16 mouse cellular contexts compared by ENCODE assay signal in the genomic region with DNA sequence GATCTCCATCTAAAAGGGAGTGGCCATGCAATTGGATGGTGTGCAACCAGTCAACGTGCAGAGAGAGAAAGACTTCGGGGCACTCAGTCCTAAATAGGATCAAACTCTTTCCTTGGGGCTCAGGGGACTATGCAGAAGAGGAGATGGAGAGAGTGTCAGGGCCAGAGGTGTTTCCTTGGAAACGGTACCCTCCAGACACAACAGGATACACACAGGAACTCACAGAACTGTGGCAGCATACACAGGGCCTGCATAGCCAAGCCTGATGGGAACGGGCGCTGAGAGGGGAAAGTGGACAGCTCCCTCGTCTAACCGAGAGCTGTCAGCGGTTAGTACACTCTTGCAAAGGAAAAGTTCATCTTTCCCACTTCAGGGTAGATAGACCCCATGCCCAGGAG. TPM values are rescaled to one million over a fixed set of nuclear protein-coding genes. Genes with fewer than 3 reads are reported as not detected.
DNase-seq lines count a peak whose midpoint lies in the region; ATAC-seq and TF ChIP-seq lines count a peak whose summit lies in the region.
"Had no signal": no experiment of that assay in that cellular context is flagged by ENCODE, and none has a peak within 500 bp of the region (broad histone marks: within the 10 kb centered on the region; RNA-seq: fewer than 3 reads in every experiment).

No protein-coding gene starts in this region.

- TF ChIP-seq CTCF in cerebellum, adult 2 months (IDR thresholded peaks at IDR 0.05; ENCODE audit: borderline replicate concordance, insufficient read depth, low read depth, low read length) = no peak
- no peak for TF ChIP-seq CTCF in stomach, postnatal 0 days (IDR thresholded peaks at IDR 0.05; ENCODE audit: low read depth)

- no peak for DNase-seq in cerebellum, adult 2 months
- DNase-seq in cerebellum, adult 18-20 months = no peak
- no peak for DNase-seq in kidney, adult 18-20 months
- DNase-seq in lung, adult 18-20 months = no peak
- no peak for DNase-seq in stomach, postnatal 0 days (ENCODE audit: low spot score)
- DNase-seq in ovary, adult 18-20 months (ENCODE audit: low spot score) = no peak
- DNase-seq: left cerebral cortex, postnatal 4 days; retina, postnatal 1 day; thymus, postnatal 25 days had no signal

- no peaks in the 10 kb centered on the region for H3K27me3 ChIP-seq in cerebellum, adult 2 months (ENCODE audit: control insufficient read depth, insufficient read depth, low read length)
- H3K27me3 ChIP-seq in kidney, embryonic 16.5 days (ENCODE audit: insufficient read depth, low read length) = no peaks in the 10 kb centered on the region
- H3K27me3 ChIP-seq in lung, embryonic 16.5 days (ENCODE audit: control insufficient read depth, insufficient read depth, low read depth, low read length) = no peaks in the 10 kb centered on the region
- no peaks in the 10 kb centered on the region for H3K27me3 ChIP-seq in stomach, postnatal 0 days (ENCODE audit: control insufficient read depth, insufficient read depth, low read length)
- H3K27me3 ChIP-seq: embryonic facial prominence, embryonic 15.5 days; neural tube, embryonic 15.5 days; stomach, embryonic 15.5 days had no signal

- no peaks in the 10 kb centered on the region for H3K9me3 ChIP-seq in kidney, embryonic 16.5 days (ENCODE audit: low read length)
- no peaks in the 10 kb centered on the region for H3K9me3 ChIP-seq in lung, embryonic 16.5 days (ENCODE audit: control insufficient read depth, low read length)
- H3K9me3 ChIP-seq in stomach, postnatal 0 days (ENCODE audit: control insufficient read depth, low read length) = no peaks in the 10 kb centered on the region
- H3K9me3 ChIP-seq: embryonic facial prominence, embryonic 15.5 days; neural tube, embryonic 15.5 days; stomach, embryonic 15.5 days had no signal

- no peak for ATAC-seq in kidney, embryonic 16.5 days (ENCODE audit: low FRiP score, low TSS enrichment)
- ATAC-seq in lung, embryonic 16.5 days (ENCODE audit: low read depth) = peak; percentile 13; the same call in 1 of the 2 replicates
- no peak for ATAC-seq in stomach, postnatal 0 days (ENCODE audit: low FRiP score, low TSS enrichment)

- no peak overlapping the region for H3K4me2 ChIP-seq in kidney, embryonic 16.5 days (replicated peaks; ENCODE audit: low read depth, low read length)
- no peak overlapping the region for H3K4me2 ChIP-seq in lung, embryonic 16.5 days (ENCODE audit: low read depth, low read length)
- no peak overlapping the region for H3K4me2 ChIP-seq in stomach, postnatal 0 days (replicated peaks; ENCODE audit: low read depth)
- H3K4me2 ChIP-seq: embryonic facial prominence, embryonic 15.5 days; hindbrain, embryonic 14.5 days; midbrain, embryonic 11.5 days; neural tube, embryonic 15.5 days; stomach, embryonic 15.5 days had no signal

- H3K27ac ChIP-seq in cerebellum, adult 2 months (ENCODE audit: insufficient read depth, low read length) = 0 out of 2 replicates have a peak overlapping the region, but pooled peaks have one; percentile 13
- H3K27ac ChIP-seq in kidney, embryonic 16.5 days (ENCODE audit: low read length) = peak overlapping the region; percentile 52; the same call in 1 of the 2 replicates
- peak overlapping the region; percentile 81 for H3K27ac ChIP-seq in lung, embryonic 16.5 days (ENCODE audit: low read length)
- peak overlapping the region; percentile 40; the same call in 1 of the 2 replicates for H3K27ac ChIP-seq in stomach, postnatal 0 days (replicated peaks)
- H3K27ac ChIP-seq: hindbrain, embryonic 14.5 days; neural tube, embryonic 15.5 days; stomach, embryonic 15.5 days had no signal

- no peak for TF ChIP-seq EP300 in stomach, postnatal 0 days (optimal IDR thresholded peaks at IDR 0.05)

- H3K36me3 ChIP-seq in kidney, embryonic 16.5 days (ENCODE audit: insufficient read depth, low read length) = no peaks in the 10 kb centered on the region
- no peaks in the 10 kb centered on the region for H3K36me3 ChIP-seq in lung, embryonic 16.5 days (ENCODE audit: control insufficient read depth, insufficient read depth, low read length)
- H3K36me3 ChIP-seq in stomach, postnatal 0 days (ENCODE audit: control insufficient read depth, insufficient read depth, low read length) = no peaks in the 10 kb centered on the region
- H3K36me3 ChIP-seq: embryonic facial prominence, embryonic 15.5 days; neural tube, embryonic 15.5 days; stomach, embryonic 15.5 days had no signal

- WGBS in cerebellum, adult 2 months = 74% methylated on average over 8 of the region's 8 CpGs
- 62% methylated on average over 8 of the region's 8 CpGs for WGBS in kidney, embryonic 16.5 days
- WGBS in lung, embryonic 16.5 days = 55% methylated on average over 8 of the region's 8 CpGs
- 73% methylated on average over 8 of the region's 8 CpGs for WGBS in stomach, postnatal 0 days

- no peaks in the 10 kb centered on the region for H3K4me1 ChIP-seq in cerebellum, adult 2 months (ENCODE audit: control insufficient read depth, insufficient read depth, low read length)
- H3K4me1 ChIP-seq in kidney, embryonic 16.5 days (ENCODE audit: insufficient read depth, low read length) = peaks cover 19% of the 10 kb centered on the region
- H3K4me1 ChIP-seq in lung, embryonic 16.5 days (replicated peaks; ENCODE audit: control insufficient read depth, insufficient read depth, low read length) = peaks cover 14% of the 10 kb centered on the region
- peaks cover 14% of the 10 kb centered on the region; the same call in 1 of the 2 replicates for H3K4me1 ChIP-seq in stomach, postnatal 0 days (replicated peaks; ENCODE audit: control insufficient read depth, insufficient read depth)

- H3K9ac ChIP-seq in kidney, embryonic 16.5 days (replicated peaks; ENCODE audit: low read length) = no peak overlapping the region
- H3K9ac ChIP-seq in lung, embryonic 16.5 days (ENCODE audit: low read length) = no peak overlapping the region
- no peak overlapping the region for H3K9ac ChIP-seq in stomach, postnatal 0 days (ENCODE audit: low read length)
- H3K9ac ChIP-seq: embryonic facial prominence, embryonic 15.5 days; hindbrain, embryonic 14.5 days; neural tube, embryonic 15.5 days; stomach, embryonic 15.5 days had no signal

- TF ChIP-seq POLR2A in cerebellum, adult 2 months (IDR thresholded peaks at IDR 0.05; ENCODE audit: borderline replicate concordance, insufficient read depth, low read length) = no peak

- no peak overlapping the region for H3K4me3 ChIP-seq in cerebellum, adult 2 months (replicated peaks; ENCODE audit: insufficient read depth, low read depth, low read length)
- H3K4me3 ChIP-seq in kidney, embryonic 16.5 days (ENCODE audit: low read length) = no peak overlapping the region
- no peak overlapping the region for H3K4me3 ChIP-seq in lung, embryonic 16.5 days (ENCODE audit: low read length)
- no peak overlapping the region for H3K4me3 ChIP-seq in stomach, postnatal 0 days (ENCODE audit: low read depth, low read length)
- H3K4me3 ChIP-seq: embryonic facial prominence, embryonic 15.5 days; neural tube, embryonic 15.5 days; stomach, embryonic 15.5 days had no signal

RNA-seq across cellular contexts. Expression of a gene that starts 13.5 kb away (rescaled TPM):
- polyA plus RNA-seq in cerebellum, adult 2 months (2012; rRNA removed) = 1.1 and 1.3 TPM in 2 replicates
- 0.84 and 0.91 TPM in 2 replicates for polyA plus RNA-seq in kidney, embryonic 16.5 days (2015; fragmentation: Nextera tagmentation; extraction: Ambion mirVana)
- 5.2 and 5.6 TPM in 2 replicates for polyA plus RNA-seq in lung, embryonic 16.5 days (2015; fragmentation: Nextera tagmentation; extraction: Ambion mirVana)
- polyA plus RNA-seq in stomach, postnatal 0 days (2015; fragmentation: Nextera tagmentation; extraction: Ambion mirVana) = 4.3 and 4.5 TPM in 2 replicates

Comparison
In these comparisons a context has a peak if more than half of its experiments do, and no peak if none do; other contexts are left out.
1. H3K27ac ChIP-seq: peak in every context shown above with its lines; median percentile 81 in lung, embryonic 16.5 days; 52 in kidney, embryonic 16.5 days; 40 in stomach, postnatal 0 days; 13 in cerebellum, adult 2 months.